Comparison of ENCODE assay signal across 8 mouse cellular contexts in genomic region chr4:115085522-115086095, GRCm38 (mm10). TPM values are rescaled to one million over a fixed set of nuclear protein-coding genes. Genes with fewer than 3 reads are reported as not detected.
DNase-seq lines count a peak whose midpoint lies in the region; ATAC-seq and TF ChIP-seq lines count a peak whose summit lies in the region.
"Had no signal": no experiment of that assay in that cellular context is flagged by ENCODE, and none has a peak within 500 bp of the region (broad histone marks: within the 10 kb centered on the region; RNA-seq: fewer than 3 reads in every experiment).

No protein-coding gene starts in this region.

- H3K9me3 ChIP-seq in forebrain, embryonic 15.5 days = no peaks in the 10 kb centered on the region
- H3K9me3 ChIP-seq in kidney, postnatal 0 days (replicated peaks; ENCODE audit: low read length) = no peaks in the 10 kb centered on the region
- no peaks in the 10 kb centered on the region for H3K9me3 ChIP-seq in lung, embryonic 16.5 days (ENCODE audit: control insufficient read depth, low read length)
- H3K9me3 ChIP-seq: heart, embryonic 15.5 days had no signal

- no peaks in the 10 kb centered on the region for H3K4me1 ChIP-seq in forebrain, embryonic 15.5 days
- 0 out of 2 replicates have a peak, but pooled peaks cover 12% of the 10 kb centered on the region for H3K4me1 ChIP-seq in kidney, postnatal 0 days (replicated peaks; ENCODE audit: insufficient read depth, low read length)
- peaks cover 22% of the 10 kb centered on the region for H3K4me1 ChIP-seq in lung, embryonic 16.5 days (replicated peaks; ENCODE audit: control insufficient read depth, insufficient read depth, low read length)

- WGBS in forebrain, embryonic 15.5 days = 16% methylated on average over 6 of the region's 6 CpGs
- WGBS in kidney, postnatal 0 days = 21% methylated on average over 6 of the region's 6 CpGs
- WGBS in lung, embryonic 16.5 days = 18% methylated on average over 6 of the region's 6 CpGs

- no peak overlapping the region for H3ac ChIP-seq in C2C12 (ENCODE audit: control insufficient read depth, insufficient read length, low read depth)

- no peaks in the 10 kb centered on the region for H3K79me2 ChIP-seq in C2C12 (ENCODE audit: control insufficient read depth, insufficient read depth)

- peak; percentile 65 for DNase-seq in 3T3-L1 (ENCODE audit: low read depth, low spot score)
- peak; percentile 54 for DNase-seq in brain, adult 2 months (ENCODE audit: low read depth, low spot score)
- peak; percentile 73 for DNase-seq in kidney, postnatal 0 days (ENCODE audit: low spot score)

- no peak overlapping the region for H3K4me3 ChIP-seq in C2C12 (ENCODE audit: insufficient read depth, poor library complexity, severe bottlenecking)
- no peak overlapping the region for H3K4me3 ChIP-seq in forebrain, embryonic 15.5 days
- no peak overlapping the region for H3K4me3 ChIP-seq in kidney, postnatal 0 days (replicated peaks; ENCODE audit: low read depth, low read length)
- H3K4me3 ChIP-seq in lung, embryonic 16.5 days (ENCODE audit: low read length) = no peak overlapping the region
- H3K4me3 ChIP-seq: heart, embryonic 15.5 days had no signal

- no peak overlapping the region for H3K9ac ChIP-seq in forebrain, embryonic 15.5 days (replicated peaks)
- no peak overlapping the region for H3K9ac ChIP-seq in kidney, postnatal 0 days (ENCODE audit: low read depth, low read length)
- no peak overlapping the region for H3K9ac ChIP-seq in lung, embryonic 16.5 days (ENCODE audit: low read length)
- H3K9ac ChIP-seq: heart, embryonic 15.5 days had no signal

- H3K4me2 ChIP-seq in forebrain, embryonic 15.5 days (replicated peaks) = no peak overlapping the region
- H3K4me2 ChIP-seq in kidney, postnatal 0 days (ENCODE audit: low read length) = no peak overlapping the region
- H3K4me2 ChIP-seq in lung, embryonic 16.5 days (ENCODE audit: low read depth, low read length) = no peak overlapping the region
- H3K4me2 ChIP-seq: heart, embryonic 15.5 days had no signal

- H3K79me3 ChIP-seq in C2C12 (ENCODE audit: low read depth) = no peaks in the 10 kb centered on the region

- no peaks in the 10 kb centered on the region for H3K36me3 ChIP-seq in C2C12 (ENCODE audit: control insufficient read depth, insufficient read depth)
- no peaks in the 10 kb centered on the region for H3K36me3 ChIP-seq in forebrain, embryonic 15.5 days
- no peaks in the 10 kb centered on the region for H3K36me3 ChIP-seq in kidney, postnatal 0 days (ENCODE audit: insufficient read depth, low read length)
- H3K36me3 ChIP-seq in lung, embryonic 16.5 days (ENCODE audit: control insufficient read depth, insufficient read depth, low read length) = no peaks in the 10 kb centered on the region
- H3K36me3 ChIP-seq: heart, embryonic 15.5 days had no signal

- peak; percentile 53; the same call in 1 of the 2 replicates for ATAC-seq in forebrain, embryonic 15.5 days (replicated peaks)
- no peak for ATAC-seq in kidney, postnatal 0 days (replicated peaks; ENCODE audit: low FRiP score, low read depth)
- ATAC-seq in lung, embryonic 16.5 days (ENCODE audit: low read depth) = no peak
- ATAC-seq in neutrophil, adult 5-6 weeks (ENCODE audit: extremely low read depth, insufficient number of reproducible peaks, low FRiP score, poor library complexity, severe bottlenecking) = peak; percentile 79

- no peak overlapping the region for H3K27ac ChIP-seq in forebrain, embryonic 15.5 days (replicated peaks)
- H3K27ac ChIP-seq in kidney, postnatal 0 days = no peak overlapping the region
- peak overlapping the region; percentile 18; the same call in 1 of the 2 replicates for H3K27ac ChIP-seq in lung, embryonic 16.5 days (ENCODE audit: low read length)
- H3K27ac ChIP-seq: heart, embryonic 15.5 days had no signal

- peak; percentile 78 for TF ChIP-seq CTCF in C2C12 (IDR thresholded peaks at IDR 0.05; ENCODE audit: control insufficient read depth, insufficient read depth, insufficient read length)
- TF ChIP-seq CTCF in kidney, postnatal 0 days (IDR thresholded peaks at IDR 0.05; ENCODE audit: low read depth) = peak; percentile 96

- H3K27me3 ChIP-seq in C2C12 (ENCODE audit: control insufficient read depth, insufficient read depth, insufficient read length) = peaks cover 32% of the 10 kb centered on the region
- H3K27me3 ChIP-seq in forebrain, embryonic 15.5 days = peaks cover 12% of the 10 kb centered on the region; the same call in 1 of the 2 replicates
- H3K27me3 ChIP-seq in kidney, postnatal 0 days (ENCODE audit: insufficient read depth, low read length) = no peaks in the 10 kb centered on the region
- H3K27me3 ChIP-seq in lung, embryonic 16.5 days (ENCODE audit: control insufficient read depth, insufficient read depth, low read depth, low read length) = no peaks in the 10 kb centered on the region

TF ChIP-seq in C2C12, 6 proteins besides CTCF, POLR2A, EP300 and RAD21:
- TF ChIP-seq MAX (IDR thresholded peaks at IDR 0.05) (no peak), USF1 (IDR thresholded peaks at IDR 0.05; ENCODE audit: low read depth) (no peak), MYOG (IDR thresholded peaks at IDR 0.05; ENCODE audit: control insufficient read depth, extremely low read depth, insufficient read length) (no peak), FOSL1 (IDR thresholded peaks at IDR 0.05; ENCODE audit: insufficient read depth, low read length, poor library complexity, severe bottlenecking) (no peak), MYOD1 (IDR thresholded peaks at IDR 0.05; ENCODE audit: control insufficient read depth, insufficient read length, low read depth) (no peak), CEBPB (IDR thresholded peaks at IDR 0.05; ENCODE audit: low read depth) (no peak)

RNA-seq across cellular contexts. Expression of gene Pdzk1ip1, which starts 2.9 kb away (rescaled TPM):
- polyA plus RNA-seq in C2C12 (2012; fragmentation: generic; extraction: Trizol) = not detected
- 0.60 and 1.2 TPM in 2 replicates for polyA plus RNA-seq in forebrain, embryonic 15.5 days (2015; fragmentation: Nextera tagmentation; extraction: Ambion mirVana)
- polyA plus RNA-seq in kidney, postnatal 0 days (2015; fragmentation: Nextera tagmentation; extraction: Ambion mirVana) = 681 and 685 TPM in 2 replicates
- polyA plus RNA-seq in lung, embryonic 16.5 days (2015; fragmentation: Nextera tagmentation; extraction: Ambion mirVana) = 33.8 and 37.9 TPM in 2 replicates
- total RNA-seq in neutrophil, adult 5-6 weeks (2017) = 1.8 and 2.9 TPM in 2 replicates

RNA-seq across cellular contexts. Expression of gene Tal1, which starts 29.4 kb away (rescaled TPM):
- polyA plus RNA-seq in C2C12 (2012; fragmentation: generic; extraction: Trizol) = 0.04 TPM
- 0.48 and 0.60 TPM in 2 replicates for polyA plus RNA-seq in forebrain, embryonic 15.5 days (2015; fragmentation: Nextera tagmentation; extraction: Ambion mirVana)
- polyA plus RNA-seq in kidney, postnatal 0 days (2015; fragmentation: Nextera tagmentation; extraction: Ambion mirVana) = 1.0 and 1.1 TPM in 2 replicates
- polyA plus RNA-seq in lung, embryonic 16.5 days (2015; fragmentation: Nextera tagmentation; extraction: Ambion mirVana) = 1.6 and 1.7 TPM in 2 replicates
- 1.5 and 1.6 TPM in 2 replicates for total RNA-seq in neutrophil, adult 5-6 weeks (2017)

RNA-seq across cellular contexts. Expression of gene Cyp4x1, which starts 48.5 kb away (rescaled TPM):
- polyA plus RNA-seq in C2C12 (2012; fragmentation: generic; extraction: Trizol) = not detected
- polyA plus RNA-seq in forebrain, embryonic 15.5 days (2015; fragmentation: Nextera tagmentation; extraction: Ambion mirVana) = 3.3 and 3.4 TPM in 2 replicates
- polyA plus RNA-seq in kidney, postnatal 0 days (2015; fragmentation: Nextera tagmentation; extraction: Ambion mirVana) = 0.20 and 0.21 TPM in 2 replicates
- not detected in 2 replicates for polyA plus RNA-seq in lung, embryonic 16.5 days (2015; fragmentation: Nextera tagmentation; extraction: Ambion mirVana)
- total RNA-seq in neutrophil, adult 5-6 weeks (2017) = not detected in 2 replicates
- polyA plus RNA-seq: heart, embryonic 15.5 days had no signal

Comparison
In these comparisons a context has a peak if more than half of its experiments do, and no peak if none do; other contexts are left out.
1. ATAC-seq: peak in forebrain, embryonic 15.5 days (single experiment) and neutrophil, adult 5-6 weeks (single experiment); none in kidney, postnatal 0 days (single experiment) and lung, embryonic 16.5 days (single experiment).
2. RNA of gene Pdzk1ip1, which starts 2.9 kb away (polyA plus RNA-seq): 681 to 685 TPM in kidney, postnatal 0 days; 33.8 to 37.9 TPM in lung, embryonic 16.5 days, 0.60 to 1.2 TPM in forebrain, embryonic 15.5 days and not detected in C2C12 (single experiment); every median in the first group is over 10 times any median in the second.
3. Peak in every context shown above with its lines, with median percentiles within 50 percentile points of each other: DNase-seq.